Mouse (Mus musculus) MEL (cell line): ENCODE measurements at regions not wholly inside any gene's neighbourhood (a gene's known extent, or its start where the extent isn't known, plus 50 kb on each side); places are given as distances from the start of the nearest gene placed in this dataset.

ENCODE experiments used
- DNase-seq: peaks from one replicate; pipeline ENCODE4 v3.0.0; 2011; ENCODE audit warnings: low read depth, low spot score
- H3K27ac ChIP-seq: 2 replicates; pipeline ENCODE4 v1.5.1; 2012; ENCODE audit warnings: low read depth, mild to moderate bottlenecking, control low read depth, low read length, moderate library complexity; ENCODE audit not compliant: control insufficient read depth
- H3K27me3 ChIP-seq, 2 experiments: fragments of 150-350 bp in 1 of 2; sonication (generic) in 1 of 2; 2 replicates each; pipeline ENCODE4 v1.6.1; 2012; ENCODE audit warnings: low read length in 2 of 2, mild to moderate bottlenecking in 2 of 2, improper control_type of control experiment in 1 of 2, moderate library complexity in 1 of 2; ENCODE audit not compliant: insufficient read depth in 2 of 2, control insufficient read depth in 1 of 2
- H3K36me3 ChIP-seq, 2 experiments: 2 replicates each; pipeline ENCODE4 v1.6.1; 2012 to 2014; ENCODE audit warnings: low read length in 2 of 2, improper control_type of control experiment in 1 of 2, inconsistent platforms in 1 of 2, mild to moderate bottlenecking in 1 of 2; ENCODE audit not compliant: insufficient read depth in 2 of 2, control insufficient read depth in 1 of 2
- H3K4me1 ChIP-seq, 2 experiments: fragments of 150-350 bp in 1 of 2; sonication (generic) in 1 of 2; 2 replicates each; pipeline ENCODE4 v1.6.1; 2012; ENCODE audit warnings: low read length in 2 of 2, improper control_type of control experiment in 1 of 2, mild to moderate bottlenecking in 1 of 2; ENCODE audit not compliant: insufficient read depth in 2 of 2, control insufficient read depth in 1 of 2
- H3K4me3 ChIP-seq, 2 experiments: fragments of 150-350 bp in 1 of 2; sonication (generic) in 1 of 2; 2 replicates each; pipeline ENCODE4 v1.5.1; 2012; ENCODE audit warnings: low read depth in 2 of 2, low read length in 2 of 2, mild to moderate bottlenecking in 2 of 2, moderate library complexity in 2 of 2, control low read depth in 1 of 2, improper control_type of control experiment in 1 of 2; ENCODE audit not compliant: control insufficient read depth in 1 of 2, insufficient read depth in 1 of 2
- H3K79me2 ChIP-seq: 2 replicates; pipeline ENCODE4 v1.6.1; 2012; ENCODE audit warnings: mild to moderate bottlenecking, low read length, moderate library complexity; ENCODE audit not compliant: control insufficient read depth, poor library complexity, insufficient read depth
- H3K9ac ChIP-seq: 2 replicates; pipeline ENCODE4 v1.6.1; 2012; ENCODE audit warnings: low read depth, mild to moderate bottlenecking, control low read depth, low read length, moderate library complexity; ENCODE audit not compliant: control insufficient read depth, poor library complexity, severe bottlenecking
- H3K9me3 ChIP-seq: fragments of 150-350 bp; sonication (generic); replicated peaks from 2 replicates; pipeline ENCODE4 v1.6.1; 2012; ENCODE audit warnings: mild to moderate bottlenecking, low read length, improper control_type of control experiment, moderate library complexity; ENCODE audit not compliant: insufficient read depth
- BHLHE40 ChIP-seq: IDR thresholded peaks from 2 replicates; pipeline ENCODE4 v1.6.1; 2012; ENCODE audit warnings: low read depth, mild to moderate bottlenecking, inconsistent platforms, low read length, improper control_type of control experiment, borderline replicate concordance
- CHD2 ChIP-seq: IDR thresholded peaks from 2 replicates; pipeline ENCODE4 v1.6.1; 2011; ENCODE audit warnings: low read length, improper control_type of control experiment
- CTCF ChIP-seq, 3 experiments: IDR thresholded peaks in 2 of 3; conservative IDR thresholded peaks in 1 of 3; 2 replicates each; pipeline ENCODE4 v1.5.1; 2011 to 2012; ENCODE audit warnings: low read length in 3 of 3, low read depth in 2 of 3, mild to moderate bottlenecking in 2 of 3, improper control_type of control experiment in 1 of 3, inconsistent platforms in 1 of 3, mixed read lengths in 1 of 3, moderate library complexity in 1 of 3; ENCODE audit not compliant: control insufficient read depth in 1 of 3, insufficient read depth in 1 of 3, poor library complexity in 1 of 3, severe bottlenecking in 1 of 3
- EP300 ChIP-seq, 2 experiments: IDR thresholded peaks; 2 replicates each; pipeline ENCODE4 v1.6.1; 2011; ENCODE audit warnings: improper control_type of control experiment in 2 of 2, low read length in 2 of 2, low read depth in 1 of 2, mild to moderate bottlenecking in 1 of 2
- GABPA ChIP-seq: IDR thresholded peaks from 2 replicates; pipeline ENCODE4 v1.6.1; 2012; ENCODE audit warnings: low read depth, mild to moderate bottlenecking, inconsistent platforms, low read length, improper control_type of control experiment, moderate library complexity
- MAX ChIP-seq: IDR thresholded peaks from 2 replicates; pipeline ENCODE4 v1.6.1; 2011; ENCODE audit warnings: low read length, improper control_type of control experiment
- MYB ChIP-seq: IDR thresholded peaks from 2 replicates; pipeline ENCODE4 v1.6.1; 2011; ENCODE audit warnings: mild to moderate bottlenecking, low read depth, low read length, improper control_type of control experiment
- NRF1 ChIP-seq: IDR thresholded peaks from 2 replicates; pipeline ENCODE4 v1.6.1; 2014; ENCODE audit warnings: low read depth, mild to moderate bottlenecking, inconsistent platforms, low read length, improper control_type of control experiment, moderate library complexity; ENCODE audit not compliant: poor library complexity, insufficient read depth, severe bottlenecking
- RCOR1 ChIP-seq: IDR thresholded peaks from 2 replicates; pipeline ENCODE4 v1.6.1; 2012; ENCODE audit warnings: low read depth, mild to moderate bottlenecking, inconsistent platforms, low read length, improper control_type of control experiment
- TAL1 ChIP-seq: IDR thresholded peaks from 2 replicates; pipeline ENCODE4 v1.6.1; 2012; ENCODE audit warnings: mild to moderate bottlenecking, inconsistent platforms, low read length, moderate library complexity, mixed read lengths
- TCF12 ChIP-seq: IDR thresholded peaks from 2 replicates; pipeline ENCODE4 v1.6.1; 2014; ENCODE audit warnings: low read depth, mild to moderate bottlenecking, inconsistent platforms, low read length, improper control_type of control experiment, moderate library complexity
- ZC3H11A ChIP-seq: IDR thresholded peaks from 2 replicates; pipeline ENCODE4 v1.6.1; 2012; ENCODE audit warnings: low read depth, mild to moderate bottlenecking, inconsistent platforms, low read length, improper control_type of control experiment
- ZKSCAN1 ChIP-seq: IDR thresholded peaks from 2 replicates; pipeline ENCODE4 v1.6.1; 2012; ENCODE audit warnings: low read depth, mild to moderate bottlenecking, inconsistent platforms, low read length, improper control_type of control experiment, moderate library complexity
- ZNF384 ChIP-seq: IDR thresholded peaks from 2 replicates; pipeline ENCODE4 v1.6.1; 2012; ENCODE audit warnings: low read depth, mild to moderate bottlenecking, inconsistent platforms, low read length, improper control_type of control experiment

- no peak for TF ChIP-seq GABPA
- TF ChIP-seq RCOR1: no peak
- TF ChIP-seq ZKSCAN1: no peak
- peak in 1 of 3 experiments; percentile 18; a peak in 1 of 6 replicates for TF ChIP-seq CTCF (IDR thresholded peaks at IDR 0.05 in 2 of 3, conservative IDR thresholded peaks at IDR 0.05 in 1 of 3; ENCODE audit: control insufficient read depth in 1 of 3, insufficient read depth in 1 of 3, low read depth in 2 of 3, low read length in 3 of 3, poor library complexity in 1 of 3, severe bottlenecking in 1 of 3)
- Histone ChIP-seq H3K9me3 (no peaks in the 10 kb centered on the region), H3K79me2 (no peaks in the 10 kb centered on the region), H3K36me3 (no peaks in the 10 kb centered on the region), H3K27me3 (no peaks in the 10 kb centered on the region; a peak in 1 of 4 replicates), H3K9ac (no peak overlapping the region), H3K27ac (no peak overlapping the region), H3K4me1 (no peaks in the 10 kb centered on the region), H3K4me3 (no peak overlapping the region)
- DNase-seq: no peak
Measured at GRCm38 (mm10) chr2:168415140-168415539, 133.6 kb upstream of the Kcng1 start.

- Histone ChIP-seq H3K27ac (no peak overlapping the region), H3K27me3 (no peaks in the 10 kb centered on the region; a peak in 1 of 4 replicates), H3K79me2 (no peaks in the 10 kb centered on the region), H3K4me3 (no peak overlapping the region), H3K36me3 (no peaks in the 10 kb centered on the region), H3K9me3 (no peaks in the 10 kb centered on the region), H3K9ac (no peak overlapping the region), H3K4me1 (no peaks in the 10 kb centered on the region)
- DNase-seq: no peak
- TF ChIP-seq TCF12 (no peak), ZNF384 (no peak), CHD2 (no peak)
Measured at GRCm38 (mm10) chr2:168414110-168414872, 132.8 kb upstream of the Kcng1 start.

DNA sequence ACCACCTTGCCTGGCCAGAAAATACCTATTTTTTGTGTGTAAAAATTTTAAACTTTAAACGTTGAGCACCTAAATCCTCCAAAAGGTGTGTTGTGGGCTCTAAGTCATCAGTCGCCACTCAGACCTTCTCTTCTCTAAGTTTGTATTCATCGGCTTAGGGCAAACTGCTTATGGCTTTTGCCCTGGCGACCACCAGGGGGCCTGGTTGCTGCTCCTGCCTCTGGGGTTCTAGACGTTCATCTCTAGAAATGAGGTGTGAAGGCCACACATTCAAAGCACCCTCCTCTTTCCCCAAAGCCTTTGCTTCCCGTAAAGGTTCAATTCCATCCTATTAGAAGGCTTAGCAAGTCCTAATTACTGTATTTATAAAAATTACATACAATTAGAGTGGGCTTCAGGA, 131.3 kb upstream of the Kcng1 start:
- Histone ChIP-seq H3K9me3 (no peaks in the 10 kb centered on the region), H3K4me1 (no peaks in the 10 kb centered on the region), H3K4me3 (no peak overlapping the region), H3K79me2 (no peaks in the 10 kb centered on the region), H3K27ac (no peak overlapping the region), H3K27me3 (no peaks in the 10 kb centered on the region; a peak in 1 of 4 replicates), H3K9ac (no peak overlapping the region), H3K36me3 (no peaks in the 10 kb centered on the region)
- no peak for DNase-seq
- TF ChIP-seq MYB (no peak), ZC3H11A (no peak), TAL1 (no peak), NRF1 (no peak), BHLHE40 (no peak), EP300 (IDR thresholded peaks at IDR 0.05; ENCODE audit: low read depth in 1 of 2, low read length in 2 of 2) (no peak), CTCF (IDR thresholded peaks at IDR 0.05 in 2 of 3, conservative IDR thresholded peaks at IDR 0.05 in 1 of 3; ENCODE audit: control insufficient read depth in 1 of 3, insufficient read depth in 1 of 3, low read depth in 2 of 3, low read length in 3 of 3, poor library complexity in 1 of 3, severe bottlenecking in 1 of 3) (peak in 1 of 3 experiments; percentile 13; a peak in 2 of 6 replicates), MAX (no peak)
